9 mouse cellular contexts compared by ENCODE assay signal in genomic region chr11:50127781-50128180, GRCm38 (mm10). TPM values are rescaled to one million over a fixed set of nuclear protein-coding genes. Genes with fewer than 3 reads are reported as not detected.
A peak's percentile ranks its signal among the peaks of the same experiment; 100 is the strongest.
DNase-seq lines count a peak whose midpoint lies in the region; ATAC-seq and TF ChIP-seq lines count a peak whose summit lies in the region.
"Had no signal": no experiment of that assay in that cellular context is flagged by ENCODE, and none has a peak within 500 bp of the region (broad histone marks: within the 10 kb centered on the region; RNA-seq: fewer than 3 reads in every experiment).

No protein-coding gene starts in this region.

- TF ChIP-seq CTCF in midbrain, postnatal 0 days (IDR thresholded peaks at IDR 0.05) = no peak
- no peak for TF ChIP-seq CTCF in thymus, adult 2 months (IDR thresholded peaks at IDR 0.05; ENCODE audit: borderline replicate concordance, control insufficient read depth, extremely low read depth, insufficient read depth, low read length, poor library complexity)

- no peak overlapping the region for H3K9ac ChIP-seq in kidney, embryonic 16.5 days (replicated peaks; ENCODE audit: low read length)
- no peak overlapping the region for H3K9ac ChIP-seq in embryonic facial prominence, embryonic 14.5 days (ENCODE audit: low read depth, low read length)
- H3K9ac ChIP-seq in midbrain, postnatal 0 days (replicated peaks; ENCODE audit: low read length, poor library complexity, severe bottlenecking) = no peak overlapping the region

- H3K36me3 ChIP-seq in kidney, embryonic 16.5 days (ENCODE audit: insufficient read depth, low read length) = no peaks in the 10 kb centered on the region
- no peaks in the 10 kb centered on the region for H3K36me3 ChIP-seq in embryonic facial prominence, embryonic 14.5 days (ENCODE audit: control insufficient read depth, insufficient read depth, low read length)
- 0 out of 2 replicates have a peak, but pooled peaks cover 3% of the 10 kb centered on the region for H3K36me3 ChIP-seq in limb, embryonic 10.5 days
- 0 out of 2 replicates have a peak, but pooled peaks cover 3% of the 10 kb centered on the region for H3K36me3 ChIP-seq in midbrain, postnatal 0 days (ENCODE audit: insufficient read depth, low read length)
- H3K36me3 ChIP-seq in thymus, adult 2 months (ENCODE audit: control insufficient read depth, insufficient read depth, low read length) = no peaks in the 10 kb centered on the region

- H3K27ac ChIP-seq in kidney, embryonic 16.5 days (ENCODE audit: low read length) = no peak overlapping the region
- H3K27ac ChIP-seq in embryonic facial prominence, embryonic 14.5 days (replicated peaks; ENCODE audit: low read depth, low read length) = no peak overlapping the region
- H3K27ac ChIP-seq in limb, embryonic 10.5 days = no peak overlapping the region
- H3K27ac ChIP-seq in midbrain, postnatal 0 days (ENCODE audit: low read depth, low read length) = no peak overlapping the region
- H3K27ac ChIP-seq in thymus, adult 2 months (ENCODE audit: control insufficient read depth, insufficient read depth, low read length) = no peak overlapping the region

- no peak for ATAC-seq in kidney, embryonic 16.5 days (ENCODE audit: low FRiP score, low TSS enrichment)
- ATAC-seq in embryonic facial prominence, embryonic 14.5 days (ENCODE audit: low read depth) = no peak
- ATAC-seq in midbrain, postnatal 0 days (ENCODE audit: low FRiP score) = no peak
- no peak for ATAC-seq in megakaryocyte, adult 5-6 weeks (ENCODE audit: poor library complexity, severe bottlenecking)

- no peak for TF ChIP-seq POLR2A in thymus, adult 2 months (IDR thresholded peaks at IDR 0.05; ENCODE audit: control insufficient read depth, extremely low read depth, insufficient read depth, low read length, poor library complexity)

- H3K9me3 ChIP-seq in kidney, embryonic 16.5 days (ENCODE audit: low read length) = no peaks in the 10 kb centered on the region
- no peaks in the 10 kb centered on the region for H3K9me3 ChIP-seq in embryonic facial prominence, embryonic 14.5 days (ENCODE audit: control insufficient read depth, low read length)
- H3K9me3 ChIP-seq in limb, embryonic 10.5 days (replicated peaks) = no peaks in the 10 kb centered on the region
- no peaks in the 10 kb centered on the region for H3K9me3 ChIP-seq in midbrain, postnatal 0 days (ENCODE audit: low read length)

- DNase-seq in kidney, postnatal 10 days = no peak
- no peak for DNase-seq in embryonic facial prominence, embryonic 14.5 days (ENCODE audit: low spot score)
- DNase-seq in limb, embryonic 10.5 days (ENCODE audit: low spot score) = peak; percentile 38
- no peak for DNase-seq in midbrain, postnatal 0 days (ENCODE audit: low spot score)
- DNase-seq in urinary bladder, postnatal 25 days (ENCODE audit: low spot score) = no peak
- DNase-seq in thymus, adult 2 months = no peak
- DNase-seq: kidney, adult 2 months had no signal

- H3K4me1 ChIP-seq in kidney, embryonic 16.5 days (ENCODE audit: insufficient read depth, low read length) = peaks cover 14% of the 10 kb centered on the region
- 0 out of 2 replicates have a peak, but pooled peaks cover 8% of the 10 kb centered on the region for H3K4me1 ChIP-seq in embryonic facial prominence, embryonic 14.5 days (ENCODE audit: control insufficient read depth, insufficient read depth, low read length)
- H3K4me1 ChIP-seq in limb, embryonic 10.5 days = peaks cover 23% of the 10 kb centered on the region
- H3K4me1 ChIP-seq in midbrain, postnatal 0 days (ENCODE audit: insufficient read depth, low read length) = 0 out of 2 replicates have a peak, but pooled peaks cover 5% of the 10 kb centered on the region
- peaks cover 18% of the 10 kb centered on the region for H3K4me1 ChIP-seq in thymus, adult 2 months (replicated peaks; ENCODE audit: control insufficient read depth, insufficient read depth, low read length)

- peak overlapping the region; percentile 44 for H3K4me2 ChIP-seq in kidney, embryonic 16.5 days (replicated peaks; ENCODE audit: low read depth, low read length)
- H3K4me2 ChIP-seq in embryonic facial prominence, embryonic 14.5 days (ENCODE audit: low read depth, low read length) = peak overlapping the region; percentile 49
- H3K4me2 ChIP-seq in midbrain, postnatal 0 days (ENCODE audit: low read depth, low read length, poor library complexity, severe bottlenecking) = peak overlapping the region; percentile 30; the same call in 1 of the 2 replicates

- 8% methylated on average over 10 of the region's 10 CpGs for WGBS in kidney, embryonic 16.5 days
- WGBS in embryonic facial prominence, embryonic 14.5 days = 7% methylated on average over 9 of the region's 10 CpGs
- WGBS in limb, embryonic 10.5 days = 7% methylated on average over 10 of the region's 10 CpGs
- 4% methylated on average over 10 of the region's 10 CpGs for WGBS in midbrain, postnatal 0 days
- 5% methylated on average over 10 of the region's 10 CpGs for WGBS in thymus, adult 2 months

- H3K4me3 ChIP-seq in kidney, embryonic 16.5 days (ENCODE audit: low read length) = peak overlapping the region; percentile 21; the same call in 1 of the 2 replicates
- no peak overlapping the region for H3K4me3 ChIP-seq in embryonic facial prominence, embryonic 14.5 days (ENCODE audit: low read depth, low read length)
- H3K4me3 ChIP-seq in limb, embryonic 10.5 days = peak overlapping the region; percentile 35
- H3K4me3 ChIP-seq in midbrain, postnatal 0 days (ENCODE audit: low read depth, low read length) = no peak overlapping the region
- H3K4me3 ChIP-seq in thymus, adult 2 months (ENCODE audit: control insufficient read depth, insufficient read depth, low read length) = no peak overlapping the region

- no peaks in the 10 kb centered on the region for H3K27me3 ChIP-seq in kidney, embryonic 16.5 days (ENCODE audit: insufficient read depth, low read length)
- no peaks in the 10 kb centered on the region for H3K27me3 ChIP-seq in embryonic facial prominence, embryonic 14.5 days (replicated peaks; ENCODE audit: control insufficient read depth, insufficient read depth, low read length)
- H3K27me3 ChIP-seq in limb, embryonic 10.5 days (ENCODE audit: low read depth, poor library complexity, severe bottlenecking) = no peaks in the 10 kb centered on the region
- no peaks in the 10 kb centered on the region for H3K27me3 ChIP-seq in midbrain, postnatal 0 days (ENCODE audit: insufficient read depth, low read length)
- H3K27me3 ChIP-seq in thymus, adult 2 months (ENCODE audit: control insufficient read depth, insufficient read depth, low read length) = no peaks in the 10 kb centered on the region

RNA-seq across cellular contexts. Expression of gene Tbc1d9b, which starts 3.4 kb away (rescaled TPM):
- 44.3 and 47.2 TPM in 2 replicates for polyA plus RNA-seq in kidney, embryonic 16.5 days (2015; fragmentation: Nextera tagmentation; extraction: Ambion mirVana)
- 40.1 and 44.0 TPM in 2 replicates for polyA plus RNA-seq in embryonic facial prominence, embryonic 14.5 days (2014; fragmentation: Nextera tagmentation; extraction: Ambion mirVana)
- 31.6 and 42.2 TPM in 2 replicates for polyA plus RNA-seq in limb, embryonic 10.5 days (2016; fragmentation: Nextera tagmentation; extraction: Ambion mirVana)
- total RNA-seq in midbrain, postnatal 0 days (2014; rRNA removed) = 58.5 and 68.8 TPM in 2 replicates
- 31.3 and 32.5 TPM in 2 replicates for polyA plus RNA-seq in midbrain, postnatal 0 days (2015; fragmentation: Nextera tagmentation; extraction: Ambion mirVana)
- total RNA-seq in megakaryocyte, adult 5-6 weeks (2015) = 17.8 and 23.5 TPM in 2 replicates
- 30.9 and 36.7 TPM in 2 replicates for total RNA-seq in megakaryocyte, adult 5-6 weeks (2017)
- 58.7 and 70.3 TPM in 2 replicates for polyA plus RNA-seq in thymus, adult 2 months (2012; rRNA removed)

RNA-seq across cellular contexts. Expression of gene Mrnip, which starts 46.5 kb away (rescaled TPM):
- polyA plus RNA-seq in kidney, embryonic 16.5 days (2015; fragmentation: Nextera tagmentation; extraction: Ambion mirVana) = 21.7 and 23.2 TPM in 2 replicates
- polyA plus RNA-seq in embryonic facial prominence, embryonic 14.5 days (2014; fragmentation: Nextera tagmentation; extraction: Ambion mirVana) = 17.7 and 19.8 TPM in 2 replicates
- polyA plus RNA-seq in limb, embryonic 10.5 days (2016; fragmentation: Nextera tagmentation; extraction: Ambion mirVana) = 30.2 and 34.1 TPM in 2 replicates
- total RNA-seq in midbrain, postnatal 0 days (2014; rRNA removed) = 37.1 and 41.3 TPM in 2 replicates
- polyA plus RNA-seq in midbrain, postnatal 0 days (2015; fragmentation: Nextera tagmentation; extraction: Ambion mirVana) = 37.9 and 40.7 TPM in 2 replicates
- 7.6 and 9.2 TPM in 2 replicates for total RNA-seq in megakaryocyte, adult 5-6 weeks (2015)
- 7.5 and 11.6 TPM in 2 replicates for total RNA-seq in megakaryocyte, adult 5-6 weeks (2017)
- 8.7 and 8.9 TPM in 2 replicates for polyA plus RNA-seq in thymus, adult 2 months (2012; rRNA removed)

Comparison
In these comparisons a context has a peak if more than half of its experiments do, and no peak if none do; other contexts are left out.
1. H3K4me3 ChIP-seq: peak in kidney, embryonic 16.5 days (single experiment) and limb, embryonic 10.5 days (single experiment); none in embryonic facial prominence, embryonic 14.5 days (single experiment), midbrain, postnatal 0 days (single experiment) and thymus, adult 2 months (single experiment).
2. Peak in every context shown above with its lines, with median percentiles within 50 percentile points of each other: H3K4me2 ChIP-seq.